Mouse (Mus musculus): Measurements from ENCODE around the gene Vav3. TPM values are rescaled to one million over a fixed set of nuclear protein-coding genes. Genes with fewer than 3 reads are reported as not detected.

The Vav3 gene
- polyA plus RNA-seq, 1 experiment = 1.7 TPM

DNA sequence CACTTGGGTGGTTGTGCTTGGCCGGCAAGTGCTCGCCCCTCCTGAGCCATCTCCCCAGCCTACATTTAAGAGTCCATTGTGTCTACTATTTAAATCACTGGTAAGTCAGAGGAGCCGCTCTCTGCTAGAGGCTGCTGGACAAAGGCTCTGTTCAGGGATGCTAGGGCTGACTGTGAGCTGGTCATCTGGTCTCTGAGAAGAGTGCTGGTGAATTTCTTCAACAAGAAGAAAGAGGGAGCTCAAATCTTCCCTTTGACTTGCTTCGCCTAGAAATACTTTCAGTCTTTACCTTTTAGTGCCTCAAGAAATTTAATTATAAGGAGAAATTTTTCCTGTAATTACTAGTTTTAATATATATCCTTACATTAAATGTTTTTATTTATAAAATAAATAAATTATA lies 188.2 kb downstream of the Vav3 start:
- H3K27ac ChIP-seq (ENCODE audit: insufficient read depth, low read length) = no peak overlapping the region
- H3K4me1 ChIP-seq (ENCODE audit: control insufficient read depth, insufficient read depth, insufficient read length) = no peaks in the 10 kb centered on the region
- H3K4me3 ChIP-seq (ENCODE audit: extremely low read depth, insufficient read depth, insufficient read length) = no peak overlapping the region
- WGBS = 91% methylated on average over 4 of the region's 4 CpGs
- DNase-seq (ENCODE audit: low read depth in 1 of 2, low spot score in 2 of 2) = no peak
- no peaks in the 10 kb centered on the region for H3K27me3 ChIP-seq (ENCODE audit: control insufficient read depth, insufficient read depth, low read length)
- TF ChIP-seq CTCF (IDR thresholded peaks at IDR 0.05; ENCODE audit: extremely low read depth, insufficient read depth, insufficient read length, insufficient replicate concordance) = no peak
- no peak for TF ChIP-seq POLR2A (IDR thresholded peaks at IDR 0.05; ENCODE audit: low read depth, low read length)
- H3K36me3 ChIP-seq (ENCODE audit: control insufficient read depth, insufficient read depth, low read length) = peaks cover 3% of the 10 kb centered on the region

GRCm38 (mm10) chr3:109537686-109538085 lies 197.2 kb downstream of the Vav3 start:
- Histone ChIP-seq H3K4me3 (ENCODE audit: extremely low read depth, insufficient read depth, insufficient read length) (no peak overlapping the region), H3K27ac (ENCODE audit: insufficient read depth, low read length) (no peak overlapping the region), H3K4me1 (ENCODE audit: control insufficient read depth, insufficient read depth, insufficient read length) (no peaks in the 10 kb centered on the region), H3K36me3 (ENCODE audit: control insufficient read depth, insufficient read depth, low read length) (no peaks in the 10 kb centered on the region), H3K27me3 (ENCODE audit: control insufficient read depth, insufficient read depth, low read length) (no peaks in the 10 kb centered on the region)
- TF ChIP-seq CTCF (IDR thresholded peaks at IDR 0.05; ENCODE audit: extremely low read depth, insufficient read depth, insufficient read length, insufficient replicate concordance) (no peak), POLR2A (IDR thresholded peaks at IDR 0.05; ENCODE audit: low read depth, low read length) (no peak)
- 80% methylated on average over 3 of the region's 3 CpGs for WGBS
- DNase-seq (ENCODE audit: low read depth in 1 of 2, low spot score in 2 of 2) = no peak

DNA sequence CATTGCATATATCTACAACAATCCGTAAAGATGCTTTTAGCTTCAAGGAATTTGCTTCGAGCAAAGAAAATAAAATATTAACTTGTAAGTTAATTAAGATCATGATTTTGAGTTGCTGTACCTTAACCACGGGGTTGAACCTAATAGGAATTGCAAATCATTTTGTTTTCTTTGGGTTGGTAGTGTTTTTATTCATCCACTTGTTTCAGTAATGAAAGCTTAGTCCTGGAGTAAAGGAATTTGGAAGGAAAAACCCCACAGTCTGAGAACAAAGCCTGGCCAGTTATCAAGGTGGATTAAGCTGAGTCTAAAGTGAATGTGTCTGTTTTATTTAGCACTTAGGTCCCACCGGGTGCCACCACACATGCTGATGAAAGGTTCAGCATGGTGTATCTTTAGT lies 199.6 kb downstream of the Vav3 start:
- no peaks in the 10 kb centered on the region for H3K36me3 ChIP-seq (ENCODE audit: control insufficient read depth, insufficient read depth, low read length)

DNA sequence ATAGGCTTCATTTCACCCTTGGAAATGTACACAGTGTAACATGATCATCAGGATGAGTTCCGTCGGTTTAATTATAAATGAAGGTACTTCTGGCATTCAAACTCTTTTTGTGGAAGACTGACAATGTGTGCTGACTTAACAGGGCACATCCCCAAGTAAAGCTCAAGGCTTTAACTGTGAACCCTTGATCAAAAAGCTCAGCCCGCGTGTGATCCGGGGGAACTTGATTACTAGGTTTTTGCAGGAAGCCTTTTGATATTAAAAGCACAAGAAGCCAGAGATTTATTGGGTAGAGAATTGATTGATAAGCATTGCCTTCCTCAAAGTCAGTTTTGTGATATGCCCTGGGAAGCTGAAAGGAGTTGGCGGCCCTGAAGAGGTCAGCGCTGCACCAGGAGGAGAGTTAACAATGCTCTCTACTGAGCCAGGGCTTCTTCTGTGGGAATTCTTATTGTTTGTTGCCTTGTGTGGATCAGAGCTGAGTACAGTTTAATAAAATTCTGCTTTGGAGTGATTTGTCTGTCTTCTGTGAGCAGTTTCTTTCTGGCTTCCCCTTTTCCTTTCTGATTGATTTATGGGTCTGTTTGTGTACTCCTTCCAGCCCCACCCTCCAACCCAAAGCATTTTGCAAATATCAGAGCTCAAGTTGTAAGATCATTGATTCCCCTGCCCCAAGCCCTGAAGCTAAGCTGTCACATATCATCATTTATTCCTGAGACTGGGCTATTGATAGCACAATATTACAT lies 204.2 kb downstream of the Vav3 start:
- no peak for DNase-seq (ENCODE audit: low read depth in 1 of 2, low spot score in 2 of 2)
- 71% methylated on average over 7 of the region's 7 CpGs for WGBS
- no peaks in the 10 kb centered on the region for H3K27me3 ChIP-seq (ENCODE audit: control insufficient read depth, insufficient read depth, low read length)

More for the DNA sequence above, 199.6 kb downstream of the Vav3 start:
- Histone ChIP-seq H3K4me1 (ENCODE audit: control insufficient read depth, insufficient read depth, insufficient read length) (no peaks in the 10 kb centered on the region), H3K27me3 (ENCODE audit: control insufficient read depth, insufficient read depth, low read length) (no peaks in the 10 kb centered on the region), H3K27ac (ENCODE audit: insufficient read depth, low read length) (no peak overlapping the region), H3K4me3 (ENCODE audit: extremely low read depth, insufficient read depth, insufficient read length) (no peak overlapping the region)
- whole genome bisulfite sequencing = 79% methylated on average over 4 of the region's 4 CpGs
- no peak for TF ChIP-seq CTCF (IDR thresholded peaks at IDR 0.05; ENCODE audit: extremely low read depth, insufficient read depth, insufficient read length, insufficient replicate concordance)
- no peak for TF ChIP-seq POLR2A (IDR thresholded peaks at IDR 0.05; ENCODE audit: low read depth, low read length)
- DNase-seq (ENCODE audit: low read depth in 1 of 2, low spot score in 2 of 2) = no peak

DNA sequence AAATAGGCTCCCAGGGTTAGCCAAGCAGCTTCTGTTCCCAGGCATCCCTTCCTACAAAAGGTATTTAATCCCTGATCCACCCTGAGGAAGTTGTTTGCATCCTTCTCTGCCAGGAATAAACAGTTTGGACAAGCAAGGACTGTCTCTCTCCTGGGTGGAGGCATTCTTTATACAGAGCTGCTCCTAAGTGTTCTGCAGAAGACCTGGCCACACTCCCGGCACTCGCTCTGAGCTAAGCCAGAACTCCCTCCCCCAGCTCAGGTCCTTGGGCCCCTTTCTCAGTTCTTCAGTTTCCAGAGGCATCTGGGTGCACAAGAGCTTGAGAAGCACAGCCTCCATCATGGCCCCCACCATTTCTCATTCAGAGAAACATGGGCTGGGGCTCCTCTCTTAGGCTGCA lies 216.9 kb downstream of the Vav3 start:
- Histone ChIP-seq H3K36me3 (ENCODE audit: control insufficient read depth, insufficient read depth, low read length) (no peaks in the 10 kb centered on the region), H3K4me3 (ENCODE audit: extremely low read depth, insufficient read depth, insufficient read length) (no peak overlapping the region), H3K27ac (ENCODE audit: insufficient read depth, low read length) (no peak overlapping the region), H3K4me1 (ENCODE audit: control insufficient read depth, insufficient read depth, insufficient read length) (no peaks in the 10 kb centered on the region), H3K27me3 (ENCODE audit: control insufficient read depth, insufficient read depth, low read length) (no peaks in the 10 kb centered on the region)
- WGBS = 84% methylated on average over 2 of the region's 2 CpGs
- no peak for DNase-seq (ENCODE audit: low read depth in 1 of 2, low spot score in 2 of 2)
- no peak for TF ChIP-seq CTCF (IDR thresholded peaks at IDR 0.05; ENCODE audit: extremely low read depth, insufficient read depth, insufficient read length, insufficient replicate concordance)
- no peak for TF ChIP-seq POLR2A (IDR thresholded peaks at IDR 0.05; ENCODE audit: low read depth, low read length)

More for the DNA sequence above, 204.2 kb downstream of the Vav3 start:
- Histone ChIP-seq H3K27ac (ENCODE audit: insufficient read depth, low read length) (no peak overlapping the region), H3K4me3 (ENCODE audit: extremely low read depth, insufficient read depth, insufficient read length) (no peak overlapping the region), H3K4me1 (ENCODE audit: control insufficient read depth, insufficient read depth, insufficient read length) (no peaks in the 10 kb centered on the region), H3K36me3 (ENCODE audit: control insufficient read depth, insufficient read depth, low read length) (no peaks in the 10 kb centered on the region)
- no peak for TF ChIP-seq POLR2A (IDR thresholded peaks at IDR 0.05; ENCODE audit: low read depth, low read length)
- no peak for TF ChIP-seq CTCF (IDR thresholded peaks at IDR 0.05; ENCODE audit: extremely low read depth, insufficient read depth, insufficient read length, insufficient replicate concordance)

- Histone ChIP-seq H3K36me3 (ENCODE audit: control insufficient read depth, insufficient read depth, low read length) (peaks cover 2% of the 10 kb centered on the region), H3K4me1 (ENCODE audit: control insufficient read depth, insufficient read depth, insufficient read length) (no peaks in the 10 kb centered on the region), H3K4me3 (ENCODE audit: extremely low read depth, insufficient read depth, insufficient read length) (no peak overlapping the region), H3K27me3 (ENCODE audit: control insufficient read depth, insufficient read depth, low read length) (no peaks in the 10 kb centered on the region), H3K27ac (ENCODE audit: insufficient read depth, low read length) (no peak overlapping the region)
- TF ChIP-seq POLR2A (IDR thresholded peaks at IDR 0.05; ENCODE audit: low read depth, low read length) (no peak), CTCF (IDR thresholded peaks at IDR 0.05; ENCODE audit: extremely low read depth, insufficient read depth, insufficient read length, insufficient replicate concordance) (no peak)
- WGBS = 93% methylated on average over 4 of the region's 4 CpGs
- DNase-seq (ENCODE audit: low read depth in 1 of 2, low spot score in 2 of 2) = no peak
Observed at GRCm38 (mm10) chr3:109561295-109561694, 220.8 kb downstream of the Vav3 start.

DNA sequence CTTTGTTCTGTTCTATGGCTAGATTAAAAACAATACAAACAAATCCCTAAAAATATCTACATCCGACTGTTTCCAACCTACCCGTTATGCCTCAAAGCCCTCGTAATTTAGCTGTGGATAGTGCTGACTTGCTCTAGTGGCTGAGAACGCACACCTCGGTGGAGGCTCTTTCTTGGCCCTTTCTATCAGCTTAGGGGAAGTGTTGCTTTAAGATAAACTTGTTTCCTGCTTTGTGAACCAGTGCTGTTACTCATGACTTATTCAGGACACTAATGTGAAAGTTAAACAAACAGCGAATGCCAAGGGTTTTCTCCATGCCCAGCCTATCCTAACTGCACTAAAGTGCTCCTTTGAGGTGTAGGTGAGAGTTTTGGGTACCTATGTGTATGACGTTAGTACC lies 221.3 kb downstream of the Vav3 start:
- Histone ChIP-seq H3K27me3 (ENCODE audit: control insufficient read depth, insufficient read depth, low read length) (no peaks in the 10 kb centered on the region), H3K4me1 (ENCODE audit: control insufficient read depth, insufficient read depth, insufficient read length) (no peaks in the 10 kb centered on the region), H3K27ac (ENCODE audit: insufficient read depth, low read length) (no peak overlapping the region), H3K36me3 (ENCODE audit: control insufficient read depth, insufficient read depth, low read length) (peaks cover 2% of the 10 kb centered on the region), H3K4me3 (ENCODE audit: extremely low read depth, insufficient read depth, insufficient read length) (no peak overlapping the region)
- TF ChIP-seq CTCF (IDR thresholded peaks at IDR 0.05; ENCODE audit: extremely low read depth, insufficient read depth, insufficient read length, insufficient replicate concordance) = no peak
- TF ChIP-seq POLR2A (IDR thresholded peaks at IDR 0.05; ENCODE audit: low read depth, low read length) = no peak
- 86% methylated on average over 7 of the region's 7 CpGs for WGBS
- DNase-seq (ENCODE audit: low read depth in 1 of 2, low spot score in 2 of 2) = no peak
